Mouse (Mus musculus) MEL (cell line): ENCODE measurements around the gene Ptpro.

Source experiments
- CHD1 ChIP-seq: IDR thresholded peaks from 2 replicates; pipeline ENCODE4 v1.6.1; 2012; ENCODE audit warnings: low read depth, mild to moderate bottlenecking, inconsistent platforms, low read length, improper control_type of control experiment
- CHD2 ChIP-seq: IDR thresholded peaks from 2 replicates; pipeline ENCODE4 v1.6.1; 2011; ENCODE audit warnings: low read length, improper control_type of control experiment
- CTCF ChIP-seq, 3 experiments: IDR thresholded peaks in 2 of 3; conservative IDR thresholded peaks in 1 of 3; 2 replicates each; pipeline ENCODE4 v1.5.1; 2011 to 2012; ENCODE audit warnings: low read length in 3 of 3, low read depth in 2 of 3, mild to moderate bottlenecking in 2 of 3, improper control_type of control experiment in 1 of 3, inconsistent platforms in 1 of 3, mixed read lengths in 1 of 3, moderate library complexity in 1 of 3; ENCODE audit not compliant: control insufficient read depth in 1 of 3, insufficient read depth in 1 of 3, poor library complexity in 1 of 3, severe bottlenecking in 1 of 3
- EP300 ChIP-seq, 2 experiments: IDR thresholded peaks; 2 replicates each; pipeline ENCODE4 v1.6.1; 2011; ENCODE audit warnings: improper control_type of control experiment in 2 of 2, low read length in 2 of 2, low read depth in 1 of 2, mild to moderate bottlenecking in 1 of 2
- ETS1 ChIP-seq: IDR thresholded peaks from 2 replicates; pipeline ENCODE4 v1.6.1; 2012; ENCODE audit warnings: low read depth, mild to moderate bottlenecking, inconsistent platforms, low read length, improper control_type of control experiment, moderate library complexity
- GATA1 ChIP-seq: IDR thresholded peaks from 2 replicates; pipeline ENCODE4 v1.6.1; 2011; ENCODE audit warnings: low read depth, low read length, improper control_type of control experiment
- HCFC1 ChIP-seq: IDR thresholded peaks from 2 replicates; pipeline ENCODE4 v1.6.1; 2012; ENCODE audit warnings: low read depth, mild to moderate bottlenecking, inconsistent platforms, low read length, improper control_type of control experiment, moderate library complexity
- POLR2A ChIP-seq, 2 experiments: IDR thresholded peaks; 2 replicates each; pipeline ENCODE4 v1.6.1; 2011 to 2012; ENCODE audit warnings: low read length in 2 of 2, mild to moderate bottlenecking in 2 of 2, control low read depth in 1 of 2, improper control_type of control experiment in 1 of 2, low read depth in 1 of 2, moderate library complexity in 1 of 2; ENCODE audit not compliant: control insufficient read depth in 1 of 2, insufficient read depth in 1 of 2, poor library complexity in 1 of 2
- POLR2AphosphoS2 ChIP-seq: IDR thresholded peaks from 2 replicates; pipeline ENCODE4 v1.6.1; 2011; ENCODE audit warnings: low read length, improper control_type of control experiment
- RCOR1 ChIP-seq: IDR thresholded peaks from 2 replicates; pipeline ENCODE4 v1.6.1; 2012; ENCODE audit warnings: low read depth, mild to moderate bottlenecking, inconsistent platforms, low read length, improper control_type of control experiment
- UBTF ChIP-seq: IDR thresholded peaks from 2 replicates; pipeline ENCODE4 v1.6.1; 2012; ENCODE audit warnings: low read depth, mild to moderate bottlenecking, inconsistent platforms, low read length, improper control_type of control experiment, moderate library complexity, borderline replicate concordance; ENCODE audit not compliant: insufficient read depth
- ZKSCAN1 ChIP-seq: IDR thresholded peaks from 2 replicates; pipeline ENCODE4 v1.6.1; 2012; ENCODE audit warnings: low read depth, mild to moderate bottlenecking, inconsistent platforms, low read length, improper control_type of control experiment, moderate library complexity

DNA sequence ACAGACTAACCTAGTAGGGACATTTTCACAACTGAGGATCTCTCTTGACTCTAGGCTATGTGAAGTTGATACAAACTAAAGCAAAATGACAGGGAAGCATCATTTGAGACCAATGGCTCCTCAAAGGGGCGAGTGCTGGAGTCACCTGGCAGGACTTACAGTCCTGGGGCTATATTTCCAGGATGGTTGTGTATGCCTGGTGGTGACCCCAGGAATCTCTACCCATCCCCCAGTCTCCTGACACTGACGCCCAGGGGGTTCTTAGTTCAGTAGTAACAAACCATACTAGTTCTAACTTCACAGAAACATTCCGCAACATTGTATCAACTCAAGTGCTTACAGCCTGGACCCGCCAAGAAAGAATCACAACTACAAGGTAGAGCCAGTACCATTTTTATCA, 49.5 kb upstream of the Ptpro start:
- TF ChIP-seq ZKSCAN1 = no peak
- TF ChIP-seq POLR2A (IDR thresholded peaks at IDR 0.05; ENCODE audit: control insufficient read depth in 1 of 2, insufficient read depth in 1 of 2, low read depth in 1 of 2, low read length in 2 of 2, poor library complexity in 1 of 2) = no peak
- no peak for TF ChIP-seq EP300 (IDR thresholded peaks at IDR 0.05; ENCODE audit: low read depth in 1 of 2, low read length in 2 of 2)
- no peak for TF ChIP-seq CTCF (IDR thresholded peaks at IDR 0.05 in 2 of 3, conservative IDR thresholded peaks at IDR 0.05 in 1 of 3; ENCODE audit: control insufficient read depth in 1 of 3, insufficient read depth in 1 of 3, low read depth in 2 of 3, low read length in 3 of 3, poor library complexity in 1 of 3, severe bottlenecking in 1 of 3)
- TF ChIP-seq HCFC1 = no peak
- no peak for TF ChIP-seq POLR2AphosphoS2
- TF ChIP-seq GATA1 = no peak
- no peak for TF ChIP-seq RCOR1
- no peak for TF ChIP-seq CHD1
- TF ChIP-seq ETS1 = no peak
- no peak for TF ChIP-seq UBTF
- no peak for TF ChIP-seq CHD2
